Mouse (Mus musculus): ENCODE measurements around the gene Xpo5.

- TF ChIP-seq MXI1 (IDR thresholded peaks at IDR 0.05; ENCODE audit: low read depth, low read length) (no peak), POLR2AphosphoS2 (IDR thresholded peaks at IDR 0.05; ENCODE audit: low read length) (no peak)
Measured at GRCm38 (mm10) chr17:46236067-46236466, 33.5 kb downstream of the Xpo5 start.

All from MEL (cell line).